Mouse (Mus musculus) liver, adult 2 months (tissue): ENCODE measurements around the gene Sdr9c7. TPM values are rescaled to one million over a fixed set of nuclear protein-coding genes. Genes with fewer than 3 reads are reported as not detected.
"Not testable (repeated sequence)": the region's sequence is repeated elsewhere in the genome, so short reads cannot be mapped to it uniquely, and the experiment has no call there.

ENCODE experiments used
- DNase-seq: peaks from one replicate; pipeline ENCODE4 v3.0.0-alpha.2; 2011; ENCODE audit warnings: low read depth, low spot score; ENCODE audit errors: extremely low read depth
- H3K27ac ChIP-seq: fragments of 200-500 bp; replicated peaks from 2 replicates; pipeline ENCODE4 v1.5.1; 2012; ENCODE audit warnings: low read depth, mild to moderate bottlenecking, control low read depth, inconsistent platforms, low read length; ENCODE audit not compliant: insufficient read depth
- H3K27me3 ChIP-seq: fragments of 200-500 bp; 2 replicates; pipeline ENCODE4 v1.6.1; 2012; ENCODE audit warnings: mild to moderate bottlenecking, moderate library complexity, low read length, inconsistent platforms; ENCODE audit not compliant: control insufficient read depth, insufficient read depth
- H3K36me3 ChIP-seq: fragments of 200-500 bp; 2 replicates; pipeline ENCODE4 v1.6.1; 2012; ENCODE audit warnings: low read length, inconsistent platforms; ENCODE audit not compliant: control insufficient read depth, insufficient read depth
- H3K4me1 ChIP-seq: fragments of 200-500 bp; 2 replicates; pipeline ENCODE4 v1.6.1; 2011; ENCODE audit warnings: low read length; ENCODE audit not compliant: control insufficient read depth, insufficient read depth
- H3K4me3 ChIP-seq: fragments of 200-500 bp; 2 replicates; pipeline ENCODE4 v1.5.1; 2011; ENCODE audit warnings: low read depth, mild to moderate bottlenecking, control low read depth, low read length, moderate library complexity; ENCODE audit not compliant: insufficient read depth
- H3K79me2 ChIP-seq: fragments of 200-500 bp; 2 replicates; pipeline ENCODE4 v1.6.1; 2012; ENCODE audit warnings: inconsistent platforms, mild to moderate bottlenecking, low read length, moderate library complexity; ENCODE audit not compliant: control insufficient read depth, insufficient read depth
- H3K9ac ChIP-seq: fragments of 200-500 bp; 2 replicates; pipeline ENCODE4 v1.6.1; 2012; ENCODE audit warnings: low read depth, mild to moderate bottlenecking, control low read depth, inconsistent platforms, low read length
- CTCF ChIP-seq: fragments of 200-500 bp; IDR thresholded peaks from 2 replicates; pipeline ENCODE4 v1.5.1; 2011; ENCODE audit warnings: low read depth, low read length, control low read depth
- POLR2A ChIP-seq: fragments of 200-500 bp; IDR thresholded peaks from 2 replicates; pipeline ENCODE4 v1.6.1; 2011; ENCODE audit warnings: low read length, control low read depth; ENCODE audit not compliant: insufficient read depth; ENCODE audit errors: extremely low read depth
- WGBS: fragments of 180-500 bp; shearing (Covaris S2); methylation state at CpG from one replicate; pipeline ENCODE4 v1.1.7; 2018; 5-methylcytosine and 5-hydroxymethylcytosine counted together
- polyA plus RNA-seq: library from polyadenylated mRNA; depleted of rRNA; stranded (reverse); fragments of >200 nt; gene quantifications from 2 replicates; pipeline ENCODE4 v1.2.3, GENCODE M21; 2012
- total RNA-seq: library from RNA; depleted of rRNA; stranded (reverse); fragments of >200 nt; gene quantifications from 2 replicates; pipeline ENCODE4 v1.2.3, GENCODE M21; 2014

The Sdr9c7 gene
- total and polyA plus RNA-seq, 2 experiments = 20.4 to 25.6 TPM

DNA sequence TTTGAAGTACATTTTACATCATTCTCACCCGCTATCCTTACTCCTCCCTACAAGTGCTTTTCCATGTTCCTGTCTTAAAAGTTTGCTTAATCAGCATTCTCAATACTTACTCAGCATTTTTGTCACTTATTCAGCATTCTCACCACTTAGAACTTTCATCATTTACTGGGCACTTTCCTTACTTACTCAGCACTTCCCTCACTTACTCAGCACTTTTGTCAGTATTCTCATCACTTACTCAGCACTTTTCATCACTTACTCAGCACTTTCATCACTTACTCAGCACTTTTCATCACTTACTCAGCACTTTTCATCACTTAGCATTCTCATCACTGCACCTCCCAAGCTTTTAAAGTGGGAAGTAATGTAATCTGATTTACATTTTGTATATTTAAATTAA is 17.3 kb downstream of the Sdr9c7 start:
- Histone ChIP-seq H3K79me2 (no peaks in the 10 kb centered on the region), H3K27ac (no peak overlapping the region), H3K4me3 (no peak overlapping the region), H3K36me3 (peaks cover 13% of the 10 kb centered on the region), H3K9ac (no peak overlapping the region), H3K27me3 (no peaks in the 10 kb centered on the region), H3K4me1 (no peaks in the 10 kb centered on the region)
- TF ChIP-seq CTCF (no peak), POLR2A (no peak)
- DNase-seq = no peak
- WGBS = 93% methylated on average over 1 of the region's 1 CpGs

DNA sequence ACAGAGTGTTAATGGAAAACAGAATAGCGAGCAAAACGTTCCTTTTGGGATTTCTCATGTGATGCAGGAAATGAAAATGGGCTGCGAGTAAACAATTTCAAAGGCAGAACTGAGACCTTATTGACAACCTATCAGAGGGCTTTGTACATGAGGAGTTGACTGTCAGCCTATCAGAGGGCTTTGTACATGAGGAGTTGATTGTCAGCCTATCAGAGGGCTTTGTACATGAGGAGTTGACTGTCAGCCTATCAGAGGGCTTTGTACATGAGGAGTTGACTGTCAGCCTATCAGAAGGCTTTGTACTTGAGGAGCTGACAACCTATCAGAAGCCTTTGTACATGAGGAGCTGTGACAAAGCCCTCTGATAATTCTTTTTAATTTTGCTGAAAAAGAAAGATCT is 18.9 kb downstream of the Sdr9c7 start:
- DNase-seq = peak; percentile 80
- WGBS = 76% methylated on average over 3 of the region's 3 CpGs

GRCm38 (mm10) chr10:127917651-127918050 is 19.3 kb downstream of the Sdr9c7 start:
- no peak overlapping the region for H3K9ac ChIP-seq
- no peaks in the 10 kb centered on the region for H3K27me3 ChIP-seq
- 99% methylated on average over 5 of the region's 5 CpGs for WGBS
- H3K4me1 ChIP-seq = no peaks in the 10 kb centered on the region
- TF ChIP-seq CTCF = no peak
- no peak for TF ChIP-seq POLR2A
- H3K79me2 ChIP-seq = no peaks in the 10 kb centered on the region
- H3K4me3 ChIP-seq = no peak overlapping the region
- no peak for DNase-seq
- H3K27ac ChIP-seq = no peak overlapping the region
- H3K36me3 ChIP-seq = 0 out of 2 replicates have a peak, but pooled peaks cover 2% of the 10 kb centered on the region

More for the DNA sequence above, 18.9 kb downstream of the Sdr9c7 start:
- not testable (repeated sequence) for H3K79me2 ChIP-seq, H3K4me1 ChIP-seq, H3K4me3 ChIP-seq, H3K27me3 ChIP-seq, H3K36me3 ChIP-seq, H3K27ac ChIP-seq, H3K9ac ChIP-seq

DNA sequence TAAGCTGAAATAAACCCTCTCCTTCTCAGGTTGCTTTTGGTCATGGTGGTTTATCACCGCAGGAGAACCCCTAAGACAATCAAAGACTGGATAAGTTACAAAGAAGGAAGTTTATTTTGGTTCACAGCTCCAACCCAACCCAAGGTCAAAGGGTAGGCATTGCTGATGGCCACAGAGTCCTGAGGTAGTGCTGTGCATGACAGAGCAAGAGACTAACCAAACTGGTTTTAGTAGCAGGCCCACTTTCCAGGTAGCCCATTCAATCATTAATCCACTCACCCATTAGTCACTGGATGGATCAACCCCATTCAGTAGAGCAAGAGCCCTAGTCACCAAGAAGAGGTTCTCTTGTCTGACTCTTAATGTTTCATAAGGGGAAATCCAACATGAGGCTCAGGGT is 23.9 kb downstream of the Sdr9c7 start:
- no peak for DNase-seq
- no peak overlapping the region for H3K4me3 ChIP-seq
- no peak overlapping the region for H3K27ac ChIP-seq
- WGBS = 97% methylated on average over 1 of the region's 1 CpGs
- H3K36me3 ChIP-seq = no peaks in the 10 kb centered on the region
- no peaks in the 10 kb centered on the region for H3K4me1 ChIP-seq
- TF ChIP-seq CTCF = no peak
- TF ChIP-seq POLR2A = no peak
- H3K9ac ChIP-seq = no peak overlapping the region
- no peaks in the 10 kb centered on the region for H3K79me2 ChIP-seq
- H3K27me3 ChIP-seq = no peaks in the 10 kb centered on the region

- 95% methylated on average over 8 of the region's 8 CpGs for WGBS
Observed at GRCm38 (mm10) chr10:127923024-127923423, 24.7 kb downstream of the Sdr9c7 start.

GRCm38 (mm10) chr10:127924597-127925378 is 26.5 kb downstream of the Sdr9c7 start:
- Histone ChIP-seq H3K36me3 (no peaks in the 10 kb centered on the region), H3K9ac (no peak overlapping the region), H3K27me3 (no peaks in the 10 kb centered on the region), H3K27ac (no peak overlapping the region), H3K79me2 (no peaks in the 10 kb centered on the region), H3K4me3 (no peak overlapping the region), H3K4me1 (no peaks in the 10 kb centered on the region)
- no peak for DNase-seq
- TF ChIP-seq CTCF = no peak
- TF ChIP-seq POLR2A = no peak
- WGBS = 88% methylated on average over 7 of the region's 7 CpGs

More at GRCm38 (mm10) chr10:127923024-127923423, 24.7 kb downstream of the Sdr9c7 start:
- H3K27ac ChIP-seq = no peak overlapping the region
- TF ChIP-seq POLR2A (no peak), CTCF (no peak)
- no peaks in the 10 kb centered on the region for H3K4me1 ChIP-seq
- no peaks in the 10 kb centered on the region for H3K27me3 ChIP-seq
- no peak overlapping the region for H3K4me3 ChIP-seq
- H3K79me2 ChIP-seq = no peaks in the 10 kb centered on the region
- no peak overlapping the region for H3K9ac ChIP-seq
- no peak for DNase-seq
- no peaks in the 10 kb centered on the region for H3K36me3 ChIP-seq
